In genomic region chr1:54452116-54452515, GRCm38 (mm10) we compare ENCODE assay signal across 17 mouse cellular contexts. TPM values are rescaled to one million over a fixed set of nuclear protein-coding genes. Genes with fewer than 3 reads are reported as not detected.
DNase-seq lines count a peak whose midpoint lies in the region; TF ChIP-seq lines count a peak whose summit lies in the region.
"Had no signal": no experiment of that assay in that cellular context is flagged by ENCODE, and none has a peak within 500 bp of the region (broad histone marks: within the 10 kb centered on the region; RNA-seq: fewer than 3 reads in every experiment).

No protein-coding gene starts in this region.

- DNase-seq in CH12.LX (ENCODE audit: extremely low read depth) = no peak
- DNase-seq in ES-E14 (ENCODE audit: low read depth, low spot score) = no peak
- DNase-seq in left cerebral cortex, postnatal 4 days = no peak
- DNase-seq in thymus, postnatal 14 days = no peak
- DNase-seq: adrenal gland, adult 2 months; adrenal gland, adult 8-10 months; adrenal gland, postnatal 10 days; adrenal gland, postnatal 14 days; adrenal gland, postnatal 25 days; adrenal gland, postnatal 36 days; B cell, adult 2 months; cerebellum, adult 11 months; cerebellum, adult 11-12 months; cerebellum, adult 18-20 months; cerebellum, adult 2 months; cerebellum, adult 8-10 months had no signal

- in situ Hi-C loops in CH12.LX (cut with MboI; ENCODE audit: low pct_ligation_motif_present, low pct_unique_long_range_greater_than_20kb, low sequenced_read_pairs) (no loop called here), ES-E14 (cut with MboI; ENCODE audit: low sequenced_read_pairs in 2 of 2, unreplicated experiment in 2 of 2) (no loop called here)

- no peak for TF ChIP-seq CTCF in CH12.LX (conservative IDR thresholded peaks at IDR 0.05 in 1 of 2, IDR thresholded peaks at IDR 0.05 in 1 of 2; ENCODE audit: low read depth in 2 of 2, low read length in 2 of 2)

- H3K4me3 ChIP-seq in CH12.LX (replicated peaks in 1 of 3; ENCODE audit: low read depth in 2 of 3, low read length in 2 of 3, poor library complexity in 1 of 3) (no peak overlapping the region), ES-E14 (ENCODE audit: insufficient read depth in 1 of 2, low read depth in 1 of 2, low read length in 2 of 2, poor library complexity in 1 of 2, severe bottlenecking in 1 of 2) (no peak overlapping the region)

- H3K27ac ChIP-seq in CH12.LX (ENCODE audit: insufficient read depth, low read depth) (no peak overlapping the region), ES-E14 (ENCODE audit: insufficient read depth, low read depth, low read length, poor library complexity, severe bottlenecking) (no peak overlapping the region)

- intact Hi-C loops in left cerebral cortex, postnatal 4 days (cut with DNase I) = no loop called here

- TF ChIP-seq EP300 in CH12.LX (IDR thresholded peaks at IDR 0.05; ENCODE audit: low read length) = no peak

- H3K79me2 ChIP-seq in CH12.LX (replicated peaks; ENCODE audit: control insufficient read depth, extremely low read depth, insufficient read depth, poor library complexity, severe bottlenecking) = no peaks in the 10 kb centered on the region

- H3K9me3 ChIP-seq in CH12.LX (replicated peaks; ENCODE audit: low read length) (no peaks in the 10 kb centered on the region), ES-E14 (ENCODE audit: control insufficient read depth, insufficient read depth, low read depth, low read length) (no peaks in the 10 kb centered on the region)
- H3K9me3 ChIP-seq: G1E had no signal

- no peaks in the 10 kb centered on the region for H3K27me3 ChIP-seq in CH12.LX (replicated peaks)

- H3K36me3 ChIP-seq in CH12.LX (replicated peaks in 1 of 2; ENCODE audit: control insufficient read depth in 1 of 2, insufficient read depth in 1 of 2, low read length in 1 of 2) (no peaks in the 10 kb centered on the region), ES-E14 (ENCODE audit: control insufficient read depth, insufficient read depth, low read length, poor library complexity, severe bottlenecking) (no peaks in the 10 kb centered on the region)
- H3K36me3 ChIP-seq: G1E had no signal

- dilution Hi-C loops in CH12.LX (cut with MboI; ENCODE audit: extremely low pct_ligation_motif_present, extremely low pct_unique_long_range_greater_than_20kb, low sequenced_read_pairs) = no loop called here

- TF ChIP-seq POLR2A in CH12.LX (IDR thresholded peaks at IDR 0.05; ENCODE audit: low read depth, low read length) = no peak

- no peak for TF ChIP-seq RAD21 in CH12.LX (IDR thresholded peaks at IDR 0.05; ENCODE audit: low read depth, low read length)

- H3K4me2 ChIP-seq in CH12.LX (ENCODE audit: insufficient read depth, low read depth, poor library complexity, severe bottlenecking) = no peak overlapping the region

- no peak overlapping the region for H3K9ac ChIP-seq in CH12.LX (ENCODE audit: insufficient read depth, low read depth)
- no peak overlapping the region for H3K9ac ChIP-seq in ES-E14 (ENCODE audit: insufficient read depth, low read depth, low read length, poor library complexity, severe bottlenecking)

- H3K4me1 ChIP-seq in CH12.LX (ENCODE audit: control insufficient read depth in 1 of 2, insufficient read depth in 2 of 2) (peaks cover 4 to 5% of the 10 kb centered on the region in 2 experiments; a peak in 2 of 4 replicates), ES-E14 (ENCODE audit: control insufficient read depth in 2 of 2, insufficient read depth in 2 of 2, low read length in 2 of 2, poor library complexity in 1 of 2) (no peaks in the 10 kb centered on the region)

TF ChIP-seq in CH12.LX, 34 proteins besides CTCF, POLR2A, EP300 and RAD21:
- no peak for TF ChIP-seq MXI1 (IDR thresholded peaks at IDR 0.05; ENCODE audit: low read depth, low read length)
- TF ChIP-seq MAFK (IDR thresholded peaks at IDR 0.05; ENCODE audit: insufficient replicate concordance, low read length) = 0 out of 2 replicates have a peak, but pooled peaks have one; percentile 55

TF ChIP-seq in ES-E14, 5 proteins besides CTCF, POLR2A, EP300 and RAD21:
- TF ChIP-seq HCFC1 (IDR thresholded peaks at IDR 0.05; ENCODE audit: borderline replicate concordance, insufficient read depth, low read length) (no peak), MAFK (IDR thresholded peaks at IDR 0.05; ENCODE audit: insufficient read depth, low read depth, low read length) (peak; percentile 77)
TF ChIP-seq in ES-E14: peak in this region for 1.

RNA-seq across cellular contexts. Expression of gene Gtf3c3, which starts 13.3 kb away (rescaled TPM):
- total RNA-seq in CH12.LX (2012; rRNA removed) = 13.4 and 14.5 TPM in 2 replicates
- 28.3 and 30.8 TPM in 2 replicates for total RNA-seq in CH12.LX (2014; rRNA removed)
- polyA plus RNA-seq in CH12.LX (2012; ENCODE audit: insufficient read length, low read depth) = 14.7 and 15.9 TPM in 2 replicates
- total RNA-seq in ES-E14 (2012; rRNA removed) = 23.0 and 29.9 TPM in 2 replicates
- 10 to 100 TPM; 30.2 to 35.2 TPM for total RNA-seq in left cerebral cortex, postnatal 4 days (2021)
